Mouse (Mus musculus) olfactory bulb, adult 2 months (tissue): ENCODE measurements around the gene Vmn1r21.

ENCODE experiments used
- CTCF ChIP-seq: fragments of 200-500 bp; IDR thresholded peaks from 2 replicates; pipeline ENCODE4 v1.5.1; 2012; ENCODE audit warnings: low read depth, mild to moderate bottlenecking, low read length, moderate library complexity; ENCODE audit not compliant: insufficient read depth
- POLR2A ChIP-seq: fragments of 200-500 bp; IDR thresholded peaks from 2 replicates; pipeline ENCODE4 v1.6.1; 2012; ENCODE audit warnings: mild to moderate bottlenecking, low read depth, low read length, moderate library complexity; ENCODE audit not compliant: insufficient read depth

DNA sequence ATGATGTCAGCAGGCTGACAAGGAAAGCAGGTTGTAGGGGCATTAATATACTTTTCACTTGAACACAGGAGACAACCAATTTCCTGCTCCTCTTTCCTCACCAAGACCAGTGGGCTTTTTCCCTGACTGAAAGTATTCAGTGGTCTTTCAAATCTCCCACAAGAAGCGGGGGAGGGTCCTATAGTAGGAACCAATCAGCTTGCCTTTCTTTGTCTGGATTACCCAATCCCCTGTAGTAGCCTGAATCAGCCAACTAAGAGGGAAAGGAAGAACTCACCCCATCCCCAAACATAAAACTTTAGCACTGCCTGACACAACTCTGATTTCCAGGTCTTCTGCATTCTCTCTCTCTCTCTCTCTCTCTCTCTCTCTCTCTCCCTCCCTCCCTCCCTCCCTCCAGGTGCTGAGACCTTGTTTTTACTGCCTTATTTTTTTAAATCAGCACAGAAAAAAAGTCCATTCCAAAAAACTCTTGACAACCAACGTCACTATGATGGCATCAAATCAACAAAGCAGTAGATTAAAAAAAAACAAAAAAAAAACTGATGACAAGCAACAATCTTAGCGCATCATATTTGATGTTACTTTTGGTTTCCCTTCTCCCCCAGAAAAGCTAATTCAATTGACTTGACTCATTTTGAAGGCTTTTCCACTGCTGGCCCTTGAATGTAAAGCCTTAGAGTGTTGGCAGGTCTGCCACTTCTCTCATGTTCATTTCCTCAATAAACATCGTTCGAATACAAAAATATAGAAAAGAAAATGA, 27.3 kb downstream of the Vmn1r21 start:
- TF ChIP-seq CTCF (no peak), POLR2A (no peak)
